Mouse (Mus musculus) kidney, postnatal 36 days (tissue): ENCODE data around the gene Tjp1.
A peak's percentile ranks its signal among the peaks of the same experiment; 100 is the strongest.

Experiments used
- DNase-seq, 2 experiments: peaks; one replicate each; pipeline ENCODE4 v3.0.0; 2021 to 2022; ENCODE audit warnings: mixed read lengths in 2 of 2

The Tjp1 gene

DNA sequence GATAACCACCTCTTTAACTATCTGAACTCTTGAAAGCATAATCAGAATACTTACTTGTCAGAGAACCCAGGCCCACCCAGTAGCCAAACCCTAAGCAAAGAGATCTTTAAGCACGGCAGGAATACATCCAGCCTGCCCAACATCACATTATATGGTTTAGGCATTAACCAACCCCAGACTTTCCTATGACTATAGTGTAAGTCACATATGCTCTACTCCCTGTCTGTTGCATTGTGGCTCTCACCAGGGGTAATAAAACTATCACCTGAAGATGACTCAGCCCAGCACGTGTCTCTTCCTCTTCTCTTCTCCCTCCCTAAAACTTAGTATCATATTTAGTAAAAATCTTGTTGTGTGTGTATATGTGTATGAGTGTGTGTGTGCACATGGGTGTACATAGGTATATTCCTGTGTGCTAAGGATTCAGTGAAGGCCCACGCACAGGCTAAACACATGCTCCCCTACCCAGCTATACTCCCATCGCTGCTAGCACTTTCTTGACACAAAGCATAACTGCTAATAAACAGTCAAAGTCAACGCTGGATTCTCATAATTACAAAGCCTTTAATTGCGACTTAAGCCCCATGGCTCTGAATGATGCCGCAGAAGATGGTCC lies 139.9 kb downstream of the Tjp1 start:
- DNase-seq = no peak

DNA sequence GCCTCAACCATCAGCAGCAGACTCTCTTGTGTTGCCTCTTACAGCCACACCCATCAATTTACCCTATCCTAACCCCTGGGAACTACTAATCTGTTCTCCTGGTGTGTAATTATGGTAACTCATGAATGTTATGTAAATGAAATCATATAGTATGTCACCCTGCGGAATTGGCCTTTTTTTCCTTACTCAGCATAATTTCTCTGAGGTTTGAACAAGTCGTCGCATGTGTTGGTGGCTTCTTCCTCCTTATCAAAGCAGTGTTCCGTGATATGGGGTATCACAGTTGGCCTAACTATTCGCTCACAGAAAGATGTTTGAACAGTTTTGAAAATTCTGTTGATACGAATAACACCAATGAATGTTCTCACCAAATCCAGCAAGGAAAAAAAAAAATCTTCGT lies 142.8 kb downstream of the Tjp1 start:
- DNase-seq = no peak

DNA sequence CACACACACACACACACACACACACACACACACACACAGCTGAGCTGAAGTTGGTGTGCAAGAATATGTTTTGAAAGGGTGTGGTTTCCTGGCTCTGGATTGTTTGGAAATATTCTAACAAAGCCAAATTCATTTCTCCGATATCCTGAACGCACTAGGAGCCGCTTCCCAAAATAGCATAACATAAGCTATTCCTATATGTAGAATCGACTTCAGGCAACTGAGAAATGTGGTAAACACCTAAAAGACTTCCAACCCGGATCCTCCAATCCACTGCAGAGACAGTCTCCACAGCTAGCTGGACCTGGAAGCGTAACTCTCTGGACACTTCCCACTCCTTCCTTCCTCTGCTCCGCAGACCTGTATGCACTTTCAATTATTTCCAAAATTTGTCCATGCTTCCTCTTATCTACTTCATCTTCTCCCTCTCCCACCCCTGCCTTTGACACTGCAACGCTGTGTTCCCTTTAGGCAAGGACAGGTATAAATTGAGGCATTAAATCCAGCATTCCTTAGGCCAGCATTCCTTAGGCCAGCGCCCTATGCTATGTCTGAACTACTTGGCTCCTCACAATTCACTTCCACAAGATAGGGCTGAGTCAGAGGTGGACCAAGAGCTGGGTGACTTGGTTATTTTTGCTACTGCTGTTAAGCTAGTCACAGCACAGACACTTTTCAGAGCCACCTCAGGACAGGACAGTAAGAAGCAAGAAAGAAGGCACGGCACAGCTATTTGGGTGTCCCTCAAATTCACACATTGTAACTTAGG lies 144.9 kb downstream of the Tjp1 start:
- DNase-seq = no peak

DNA sequence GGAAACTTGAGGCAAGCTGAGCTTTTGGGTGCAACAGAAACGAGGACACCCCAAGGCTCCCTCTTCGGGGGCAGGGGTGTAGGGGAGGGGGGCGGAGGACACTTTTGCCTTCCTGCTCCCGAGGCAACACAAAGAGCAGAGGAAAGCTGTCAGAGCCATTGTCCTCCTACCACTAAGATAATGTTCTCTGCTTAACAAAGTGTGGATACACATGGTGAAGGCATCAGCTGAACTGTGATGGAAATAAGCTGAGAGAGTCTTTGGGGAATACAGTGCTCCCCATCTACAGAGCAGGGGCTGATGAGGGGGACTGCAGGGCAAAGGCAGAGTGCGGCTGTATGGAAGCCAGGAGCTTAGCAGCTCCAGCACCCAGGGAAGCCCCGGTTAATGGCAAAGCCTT lies 145.7 kb downstream of the Tjp1 start:
- DNase-seq = no peak

DNA sequence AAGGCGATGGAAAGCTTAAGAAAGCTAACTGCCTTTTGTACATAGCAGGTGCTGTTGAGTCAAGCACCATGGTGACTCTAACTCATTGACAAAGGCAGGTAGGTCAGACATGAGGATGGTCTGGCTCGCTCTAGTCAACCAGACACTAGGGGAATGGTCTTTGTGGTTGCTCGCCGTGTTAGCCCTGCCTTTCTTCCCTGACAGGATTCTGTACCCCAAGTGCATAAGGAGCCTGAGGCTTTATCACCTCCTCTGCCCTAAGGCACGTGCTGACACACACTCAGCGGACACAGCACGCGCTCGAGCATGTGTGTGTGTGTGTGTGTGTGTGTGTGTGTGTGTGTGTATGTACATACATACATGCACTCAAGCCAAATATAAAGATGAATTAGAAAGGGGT lies 146.9 kb downstream of the Tjp1 start:
- DNase-seq = no peak

DNA sequence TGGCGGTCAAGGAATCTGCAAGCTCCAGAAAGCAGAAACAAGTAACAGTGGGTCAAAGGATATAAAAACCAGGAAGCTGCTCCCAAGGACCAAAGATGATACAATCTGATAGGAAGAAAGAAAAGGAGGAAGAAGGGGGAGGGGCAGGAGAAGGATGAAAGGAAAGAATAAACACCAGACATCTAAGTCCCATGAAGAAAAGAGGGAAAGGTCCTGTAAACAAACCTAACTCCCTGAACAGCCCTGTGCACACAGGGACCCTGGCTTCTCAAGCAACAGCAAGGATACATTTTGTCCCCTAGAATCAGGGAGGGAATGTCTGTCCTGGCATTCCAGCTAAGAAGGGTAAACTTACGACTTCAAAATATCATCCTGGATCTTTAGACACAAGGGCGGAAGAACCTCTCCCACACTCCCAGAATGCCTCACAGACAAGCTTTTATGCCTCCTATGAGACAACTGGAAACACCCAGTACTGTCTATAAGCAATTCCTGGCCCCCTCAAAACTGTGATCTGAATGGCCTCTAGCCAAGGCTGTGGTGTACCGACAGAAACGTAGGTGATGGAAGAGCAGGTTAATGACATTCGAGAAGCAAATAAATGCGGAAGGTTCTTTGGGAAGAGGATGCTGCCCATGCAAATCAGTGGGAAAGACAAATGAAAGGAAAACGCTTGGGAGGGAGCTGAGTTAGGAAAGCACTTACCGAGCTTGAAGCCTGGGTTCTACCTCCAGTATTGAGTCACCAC lies 148.6 kb downstream of the Tjp1 start:
- DNase-seq = no peak

DNA sequence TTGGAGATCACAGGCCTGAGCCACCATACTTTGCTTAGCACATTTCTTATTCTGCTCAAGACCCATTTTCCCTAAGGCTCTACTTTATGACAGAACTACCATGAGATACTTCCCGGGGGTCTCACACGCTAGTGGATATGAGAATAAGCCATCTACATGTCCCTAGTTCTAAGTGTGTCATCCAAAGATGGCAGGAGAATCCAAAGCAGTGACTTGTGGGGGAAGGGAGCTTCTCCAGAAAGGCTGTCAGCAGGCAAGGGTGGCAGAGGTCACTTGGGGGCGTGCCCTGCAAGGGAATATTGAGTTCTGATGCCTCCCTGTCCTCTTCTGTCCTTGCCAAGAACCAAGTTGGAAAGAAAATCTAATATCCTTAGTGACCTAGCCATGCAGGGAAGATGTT lies 150.1 kb downstream of the Tjp1 start:
- DNase-seq = no peak

DNA sequence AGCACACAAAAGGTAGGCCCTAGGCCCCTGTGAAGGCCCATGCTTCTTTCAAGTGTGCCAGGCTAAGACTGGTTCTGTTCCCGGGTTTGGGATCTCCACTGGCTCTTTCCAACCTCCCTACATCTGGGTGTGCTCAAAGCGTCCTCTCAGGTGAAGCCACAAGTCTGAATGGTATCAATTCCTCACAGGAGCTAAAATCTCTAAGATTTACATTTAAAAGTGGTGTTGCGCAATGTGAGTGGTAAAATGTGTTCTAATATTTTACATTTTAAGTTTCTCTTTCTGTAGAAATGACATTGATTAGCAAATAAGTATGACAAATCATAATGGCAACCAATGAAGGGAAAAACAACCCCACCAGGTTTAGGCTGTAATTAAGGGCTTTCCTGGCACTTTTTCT lies 152.0 kb downstream of the Tjp1 start:
- DNase-seq = no peak

DNA sequence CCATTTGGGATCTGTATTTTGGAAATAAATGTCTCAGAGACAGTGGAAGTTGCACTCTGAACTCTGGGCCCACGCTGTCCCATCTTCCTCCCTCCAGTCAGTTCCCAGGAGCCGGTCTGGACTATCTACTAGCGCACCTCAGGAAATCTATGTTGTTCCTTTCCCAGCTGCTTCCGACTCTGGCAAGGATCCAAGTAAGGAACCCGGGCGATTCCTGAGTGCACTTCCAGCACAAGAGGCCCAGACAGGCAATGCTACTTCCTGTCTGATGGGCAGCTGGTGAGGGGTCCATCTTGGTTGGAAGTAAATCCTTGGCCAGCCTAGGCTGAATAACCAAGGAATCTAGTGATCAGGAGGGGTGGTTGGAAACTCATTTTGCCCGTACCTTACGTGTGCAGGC lies 152.4 kb downstream of the Tjp1 start:
- peak; percentile 70 to 72 for DNase-seq

DNA sequence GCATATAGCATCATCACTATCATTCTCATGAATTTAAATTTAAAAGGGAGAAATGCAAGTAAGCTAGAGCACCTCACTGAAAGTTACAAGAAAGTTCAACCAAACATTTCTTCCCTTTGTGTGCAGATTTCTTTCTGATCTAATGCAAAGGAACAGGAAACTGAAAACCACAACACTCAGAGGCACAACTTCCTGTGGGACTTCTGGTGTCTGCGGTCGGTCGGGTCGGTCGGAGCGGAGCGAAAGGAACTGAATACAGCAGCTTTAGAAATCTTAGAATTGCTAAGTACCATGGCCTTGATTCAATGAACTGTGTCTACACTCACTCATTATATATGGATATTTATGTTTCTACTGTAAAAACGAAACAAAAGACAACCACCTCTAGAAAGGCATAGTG lies 154.2 kb downstream of the Tjp1 start:
- DNase-seq = peak in 1 of 2 experiments; percentile 34

DNA sequence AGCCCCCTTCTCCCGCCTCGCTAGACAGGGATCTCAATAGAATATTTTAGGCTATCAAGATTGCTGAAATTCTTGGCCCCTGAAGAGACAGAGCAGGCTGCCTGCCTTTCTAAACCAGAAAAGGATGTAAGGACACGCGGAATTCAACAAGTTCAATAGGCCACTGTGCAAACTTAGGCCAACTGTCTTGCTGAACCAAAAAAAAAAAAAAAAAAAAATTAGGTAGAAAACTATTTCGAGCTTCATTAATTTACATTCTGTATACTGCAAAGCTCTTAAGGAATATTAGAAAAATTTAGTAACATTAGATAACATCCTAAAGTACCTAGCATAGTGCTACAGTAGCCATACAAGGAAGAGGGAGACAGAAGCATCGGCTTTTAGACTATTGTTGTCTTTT lies 155.8 kb downstream of the Tjp1 start:
- DNase-seq = no peak

DNA sequence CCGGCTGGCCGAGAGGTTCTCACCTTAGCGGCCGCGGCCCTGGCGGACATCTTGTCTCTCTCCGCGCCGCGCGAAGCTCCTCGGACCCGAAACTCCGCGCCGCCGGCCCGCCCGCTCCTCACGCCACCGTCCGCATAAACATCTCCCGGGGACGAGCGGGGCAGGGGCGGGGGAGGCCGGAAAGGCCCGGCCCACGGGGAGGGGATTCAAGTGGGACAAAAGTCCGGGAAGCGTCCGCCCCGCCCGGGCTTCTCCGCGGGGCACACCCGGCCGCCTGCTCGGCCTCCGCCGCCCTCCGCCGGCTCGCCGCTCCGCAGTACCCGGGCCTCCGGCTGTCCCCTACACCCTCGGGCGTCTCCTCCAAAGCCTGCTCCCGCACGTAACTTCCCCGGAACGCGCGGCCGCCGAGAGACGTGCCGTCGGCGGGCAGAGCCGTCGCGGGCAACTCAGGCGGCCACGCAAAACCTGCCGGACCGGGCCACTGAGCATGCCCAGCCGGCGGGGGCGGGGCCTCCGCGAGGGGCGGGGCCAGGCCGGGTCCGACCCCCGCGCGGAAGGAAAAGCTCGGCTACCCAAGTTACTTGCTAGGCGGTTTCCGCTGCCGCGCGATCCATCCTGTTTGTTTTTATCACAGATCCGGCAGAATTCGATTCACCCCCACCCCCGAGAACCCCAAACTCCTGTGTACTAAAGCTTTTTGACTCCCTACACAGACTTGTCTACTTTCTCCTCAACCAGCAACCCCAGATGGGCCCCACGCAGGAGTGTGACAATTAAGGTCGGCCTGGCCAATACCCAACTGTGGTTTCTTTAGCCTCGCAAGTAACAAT lies 156.6 kb downstream of the Tjp1 start:
- DNase-seq = peak; percentile 94 to 97

DNA sequence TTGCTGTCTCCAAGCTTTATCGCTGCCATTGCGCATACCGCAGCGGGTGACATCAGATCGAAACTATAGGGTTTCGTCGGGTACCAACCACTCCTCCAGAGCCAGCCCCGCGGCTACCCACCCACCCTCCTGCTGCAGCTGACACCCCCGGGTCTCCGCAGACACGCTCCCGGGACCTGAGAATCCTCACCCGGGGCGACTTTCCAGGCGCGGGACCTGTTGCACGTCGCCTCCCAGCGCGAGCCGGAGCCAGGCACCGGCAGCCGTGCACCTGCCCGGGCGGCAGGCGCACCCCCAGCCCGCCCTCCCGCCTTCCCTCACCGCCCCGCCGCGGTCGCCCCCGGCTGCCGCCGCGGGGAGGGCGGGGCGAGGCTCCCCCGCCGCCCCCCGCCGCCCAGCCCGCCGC lies 157.2 kb downstream of the Tjp1 start:
- DNase-seq = peak in 1 of 2 experiments; percentile 23

DNA sequence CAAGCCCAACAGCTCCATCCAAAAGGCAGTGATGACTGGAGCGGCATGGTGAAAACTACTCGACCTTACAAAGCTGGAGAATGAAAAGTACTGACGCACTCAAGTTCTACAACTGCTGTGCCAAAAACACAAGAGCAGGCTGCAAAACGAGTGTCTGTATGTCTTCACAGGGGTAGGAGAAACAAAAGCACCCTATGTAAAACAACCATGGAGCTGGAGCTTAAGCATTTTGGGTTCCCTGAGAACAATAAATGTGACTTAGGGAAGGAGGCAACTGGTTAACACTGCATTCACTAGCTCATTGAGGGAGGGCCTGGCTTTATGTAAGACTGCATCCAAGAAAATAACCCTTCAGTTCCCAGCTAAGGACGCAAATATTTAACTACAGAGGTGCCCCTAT lies 158.5 kb downstream of the Tjp1 start:
- DNase-seq = no peak

DNA sequence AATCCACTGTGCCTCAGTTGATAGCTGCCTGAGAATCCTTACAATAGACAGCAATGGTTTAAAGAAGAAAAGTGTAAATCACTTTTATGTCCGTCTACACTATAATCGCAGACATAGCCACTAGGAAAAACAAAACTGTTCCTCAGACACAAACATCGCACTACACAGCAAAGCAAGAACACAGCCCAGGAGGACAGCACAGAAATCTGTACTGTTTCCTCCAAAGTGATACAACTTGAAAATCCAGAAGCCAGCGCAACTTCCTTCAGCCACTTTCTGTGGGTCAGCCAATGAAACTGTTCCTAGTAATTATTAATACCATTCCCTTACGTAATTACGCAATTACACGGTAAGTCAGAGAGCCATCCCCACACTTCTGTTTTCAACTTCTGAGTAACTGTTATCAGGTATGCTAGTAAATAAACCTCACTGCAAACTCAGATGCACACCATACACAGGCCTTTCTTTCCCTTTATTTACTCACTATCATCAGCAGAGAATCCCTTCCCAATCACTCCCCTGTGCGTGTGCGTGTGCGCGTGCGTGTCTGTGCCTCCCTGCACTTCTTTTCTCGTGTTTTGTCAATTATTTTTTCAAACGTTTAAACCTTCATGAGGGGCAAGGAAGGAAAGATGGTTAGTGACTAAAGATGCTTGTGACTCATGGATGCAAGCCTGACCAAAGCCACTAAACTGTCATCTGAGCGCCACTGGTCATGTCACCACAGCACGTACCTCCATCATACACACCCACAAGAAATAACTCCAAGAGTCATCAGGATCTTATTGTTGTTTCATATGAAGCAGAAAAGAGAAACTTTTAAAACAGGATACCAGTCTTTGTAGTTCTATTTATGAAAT lies 160.0 kb downstream of the Tjp1 start:
- DNase-seq = no peak

DNA sequence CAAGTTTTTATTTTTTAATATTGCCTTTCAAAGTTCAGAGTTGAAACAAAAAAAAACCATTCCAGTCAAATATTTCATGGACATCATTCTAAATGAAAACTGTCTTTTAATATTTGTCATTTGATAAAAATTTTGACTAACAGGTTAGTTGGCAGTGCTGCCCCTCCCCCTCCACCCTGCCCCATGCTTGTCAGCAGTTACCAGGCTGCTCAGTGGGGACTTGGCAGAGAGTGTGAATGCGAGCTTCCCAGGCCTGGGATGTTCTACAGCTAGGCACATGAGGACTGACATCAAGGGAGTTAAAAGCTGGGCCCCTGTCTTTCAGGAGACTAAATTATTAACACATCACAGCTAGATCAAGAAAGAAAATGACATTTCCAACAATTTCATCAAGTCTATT lies 161.4 kb downstream of the Tjp1 start:
- DNase-seq = peak in 1 of 2 experiments; percentile 65

DNA sequence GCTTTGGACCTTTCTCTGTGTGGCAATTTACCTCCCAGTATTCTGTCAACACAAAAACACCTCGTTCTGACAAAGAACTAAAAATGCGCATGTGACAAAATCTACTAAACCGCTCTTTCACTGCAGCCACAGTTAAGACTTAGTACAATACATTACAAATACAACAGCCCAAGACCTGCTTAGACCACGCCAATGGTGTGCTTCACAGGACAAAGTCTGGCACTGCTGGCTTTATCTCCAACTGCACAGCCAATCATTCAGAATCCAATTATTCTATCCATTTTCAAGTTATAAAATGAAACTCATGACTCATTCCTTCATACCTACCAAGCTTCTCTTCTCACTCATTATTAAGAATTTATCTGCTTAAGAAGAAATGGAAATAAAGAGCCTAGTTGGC lies 162.0 kb downstream of the Tjp1 start:
- no peak for DNase-seq

DNA sequence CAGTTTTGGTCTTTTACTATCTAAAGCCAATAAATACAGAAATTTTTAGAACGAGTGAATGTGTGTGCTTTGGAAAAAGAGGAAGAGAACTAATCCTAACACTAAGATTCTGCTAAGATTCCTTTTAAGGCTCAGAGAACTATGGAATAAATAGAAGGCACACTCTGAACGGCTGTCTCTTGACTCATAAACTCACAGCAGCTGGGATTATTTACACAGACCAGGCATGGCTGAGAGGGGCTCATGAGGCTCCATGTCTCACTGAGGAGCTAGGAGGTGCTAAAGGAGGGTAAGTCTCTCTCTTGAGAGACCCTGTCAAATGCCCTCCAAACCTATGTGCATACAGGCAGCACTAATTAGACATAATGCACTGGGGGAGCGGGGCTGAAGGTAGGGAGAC lies 167.3 kb downstream of the Tjp1 start:
- DNase-seq = no peak

DNA sequence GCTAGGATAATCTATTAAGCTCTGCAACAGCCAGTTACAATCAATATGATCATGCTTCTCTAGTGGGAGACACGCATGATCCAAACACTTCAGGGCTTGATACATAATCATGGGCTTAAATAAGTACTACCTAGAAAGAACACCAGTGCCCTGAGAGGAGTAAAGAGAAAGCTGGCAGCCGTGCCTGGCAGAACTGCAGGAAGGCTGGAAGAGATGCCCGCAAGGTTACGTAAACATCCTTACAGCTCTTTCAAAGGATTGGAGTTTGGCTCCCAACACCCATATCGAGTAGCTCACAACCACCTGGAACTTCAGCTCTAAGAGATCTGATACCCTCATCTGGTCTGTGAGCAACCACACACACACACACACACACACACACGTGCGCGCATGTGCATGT lies 167.8 kb downstream of the Tjp1 start:
- no peak for DNase-seq

DNA sequence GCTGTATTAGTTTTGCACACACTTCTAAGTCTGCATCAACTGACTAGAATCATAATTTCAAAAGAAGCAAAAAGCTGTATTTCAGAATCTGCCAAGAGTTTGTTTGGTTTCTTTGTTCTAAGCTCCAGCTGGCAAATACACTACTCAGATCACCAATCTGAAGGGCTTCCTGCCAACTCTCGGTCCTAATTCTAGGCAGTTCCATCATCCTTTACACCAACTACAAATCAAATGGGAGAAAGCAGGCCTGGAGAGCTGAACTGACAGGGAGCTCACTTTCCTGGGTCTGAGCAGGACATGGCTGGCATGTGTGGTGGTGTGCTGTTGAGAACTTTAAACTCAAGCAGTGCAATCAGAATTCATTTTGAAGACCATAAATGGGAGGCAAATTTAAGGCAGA lies 170.0 kb downstream of the Tjp1 start:
- DNase-seq = peak; percentile 36 to 50

DNA sequence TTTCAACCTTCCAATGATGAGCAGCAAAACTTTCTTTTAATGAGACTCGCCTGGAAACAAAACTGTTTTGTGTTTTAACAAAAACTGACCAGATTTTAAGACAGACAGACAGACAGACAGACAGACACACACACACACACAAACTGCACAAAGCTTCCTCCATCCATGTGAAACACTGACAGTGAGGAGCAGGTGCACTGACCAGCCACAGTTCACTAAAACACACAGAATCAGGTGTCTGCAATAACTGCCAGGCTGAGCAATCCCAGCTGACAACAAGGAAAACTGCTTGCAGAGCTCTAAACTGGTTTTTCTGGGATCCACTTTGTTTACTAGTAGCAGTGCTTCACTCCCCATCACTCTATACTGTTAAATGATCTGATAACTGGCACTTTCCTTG lies 171.4 kb downstream of the Tjp1 start:
- DNase-seq = no peak

DNA sequence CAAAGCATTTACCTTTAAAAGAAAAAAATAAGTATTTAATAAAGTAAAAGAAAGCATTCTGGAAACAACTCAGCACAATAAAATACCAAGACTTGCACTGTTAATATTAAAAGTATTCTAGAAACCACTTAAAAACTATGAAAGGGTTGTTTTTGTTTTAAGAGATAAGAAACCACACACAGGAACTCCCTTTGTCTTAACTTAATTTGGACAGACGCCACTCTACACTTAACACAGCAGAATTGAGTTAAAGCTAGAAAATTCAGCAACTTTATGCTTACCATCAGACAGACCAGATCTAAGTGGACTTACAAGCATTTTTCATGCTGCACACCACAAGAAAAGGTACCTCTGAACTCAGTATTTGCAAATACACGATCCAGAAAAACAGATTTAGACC lies 172.7 kb downstream of the Tjp1 start:
- no peak for DNase-seq
